Mouse (Mus musculus): Measurements from ENCODE around the gene Pef1.
A peak's percentile ranks its signal among the peaks of the same experiment; 100 is the strongest.

The Pef1 gene

GRCm38 (mm10) chr4:130102111-130102651 is at the start of gene Pef1:
TSS of gene Pef1 (plus strand) at chr4:130102558.
- DNase-seq (ENCODE audit: low spot score), result no peak

- peak; percentile 29 for DNase-seq (ENCODE audit: low spot score)
Measured at GRCm38 (mm10) chr4:130053111-130053510, 49.2 kb upstream of the Pef1 start.

DNA sequence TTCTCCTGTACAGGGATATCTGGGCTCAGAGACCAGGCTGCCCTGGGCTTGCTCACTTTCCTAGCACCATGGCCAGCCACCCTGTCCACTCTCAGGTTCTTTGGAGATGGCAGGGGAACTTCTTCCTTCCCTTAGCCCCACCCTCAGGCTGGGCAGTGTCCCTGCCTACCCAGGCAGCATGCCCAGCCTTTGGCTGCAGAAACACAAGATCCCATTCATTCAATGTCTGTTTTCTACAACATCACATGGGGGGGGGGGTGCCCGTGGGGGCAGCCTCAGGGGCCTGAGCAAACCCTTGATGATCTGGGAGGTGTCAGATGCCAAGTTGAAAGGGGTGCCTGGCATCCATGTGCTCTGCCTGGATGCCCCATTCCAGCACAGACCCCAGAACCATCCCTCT is 47.6 kb upstream of the Pef1 start:
- no peak for DNase-seq (ENCODE audit: low spot score)

DNA sequence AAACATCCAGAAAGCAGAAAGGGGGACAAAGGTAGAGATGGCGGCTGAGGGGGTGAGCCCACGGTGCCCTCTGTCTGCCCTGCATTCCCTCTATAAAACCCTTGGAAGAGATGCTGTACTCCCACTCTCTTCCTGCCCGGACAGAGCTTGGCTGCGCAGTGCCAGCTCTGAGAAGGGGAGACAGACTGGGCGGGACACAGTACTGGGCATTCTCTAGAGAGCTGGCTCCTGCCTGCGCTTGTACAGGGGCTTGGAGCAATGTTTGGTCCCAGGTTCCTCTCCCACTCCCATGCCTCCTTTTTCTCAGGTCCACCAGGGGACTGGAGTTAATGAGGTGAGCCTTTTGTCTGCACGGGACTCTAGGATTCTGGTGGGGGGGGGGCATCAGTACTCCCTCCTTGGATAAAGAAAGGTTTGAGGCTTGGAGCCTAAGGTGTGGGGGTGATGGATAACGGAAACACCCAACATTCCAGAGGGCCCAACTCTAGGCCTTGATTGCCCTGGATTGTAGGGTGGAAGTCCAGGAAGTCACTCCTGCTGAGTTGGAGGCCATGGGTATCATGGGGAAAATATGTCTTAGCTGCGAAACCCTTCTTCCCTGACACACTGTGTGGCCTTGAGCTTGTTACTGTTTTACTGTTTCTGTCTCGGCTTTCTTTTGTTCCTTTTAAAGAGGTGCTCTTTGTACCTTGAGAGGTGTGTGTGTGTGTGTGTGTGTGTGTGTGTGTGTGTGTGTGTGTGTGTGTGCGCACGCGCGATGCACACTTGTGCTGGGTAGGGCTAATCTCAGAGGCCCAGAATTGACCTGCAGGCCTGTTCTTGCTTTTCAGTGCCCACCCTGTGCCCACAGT is 47.0 kb upstream of the Pef1 start:
- no peak for DNase-seq (ENCODE audit: low spot score)

GRCm38 (mm10) chr4:130056011-130056322 is 46.4 kb upstream of the Pef1 start:
- DNase-seq (ENCODE audit: low spot score), result no peak

GRCm38 (mm10) chr4:130056471-130056870 is 45.9 kb upstream of the Pef1 start:
- no peak for DNase-seq (ENCODE audit: low spot score)

DNA sequence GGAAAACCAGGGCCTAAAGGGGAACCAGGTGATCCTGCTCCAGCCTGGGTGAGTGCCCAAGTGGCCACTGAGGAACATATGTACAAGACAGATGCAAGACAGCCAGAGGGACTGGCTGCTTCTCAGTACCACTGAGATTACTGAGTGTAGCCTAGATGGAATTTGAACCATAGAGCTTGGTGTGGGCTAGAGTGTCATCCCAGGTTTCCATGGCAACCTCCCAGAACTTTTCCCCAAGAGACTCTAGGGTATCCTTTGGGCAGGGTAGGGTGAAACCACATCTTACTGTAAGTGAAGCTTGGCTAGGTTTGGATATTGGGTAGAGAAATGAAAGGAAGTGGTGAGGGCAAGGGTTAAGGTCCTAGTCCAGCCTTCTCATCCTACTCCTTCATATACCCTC is 41.4 kb upstream of the Pef1 start:
- DNase-seq (ENCODE audit: low spot score), result no peak

DNA sequence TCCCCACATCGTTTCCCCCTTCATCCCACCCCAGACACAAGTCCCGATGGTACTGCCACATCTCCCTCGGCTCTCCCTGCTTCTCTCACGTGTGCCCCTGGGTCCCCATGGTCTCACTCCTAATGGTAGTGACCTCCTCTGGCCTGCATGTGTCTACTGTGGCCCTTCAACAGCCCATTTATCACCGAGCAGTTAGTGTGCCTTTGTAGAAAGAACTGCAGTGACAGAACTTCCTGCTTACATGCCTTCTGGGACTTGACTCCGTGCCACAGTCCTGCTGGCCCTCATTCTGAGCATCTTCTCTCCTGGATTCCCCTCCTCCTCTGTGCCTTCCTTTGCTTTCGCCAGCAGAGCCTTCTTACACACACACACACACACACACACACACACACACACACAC is 39.2 kb upstream of the Pef1 start:
- DNase-seq (ENCODE audit: low spot score), result no peak

DNA sequence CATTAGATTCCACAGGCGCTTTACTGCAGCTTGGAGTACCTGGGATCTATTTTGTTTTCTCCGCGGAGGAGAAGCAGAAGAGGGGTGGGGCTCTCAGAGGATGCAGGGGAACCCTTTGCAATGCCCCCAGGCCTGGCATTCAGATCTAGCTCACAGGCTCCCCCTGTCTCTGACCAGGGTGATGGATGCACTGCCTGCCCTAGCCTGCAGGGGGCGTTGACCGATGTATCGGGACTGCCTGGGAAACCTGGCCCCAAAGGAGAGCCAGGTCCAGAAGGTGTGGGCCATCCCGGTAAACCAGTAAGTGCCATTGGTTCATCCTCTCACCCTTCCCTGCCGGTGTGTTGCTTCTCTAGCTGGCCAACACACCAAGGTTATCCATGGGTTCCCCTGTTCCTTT is 35.5 kb upstream of the Pef1 start:
- no peak for DNase-seq (ENCODE audit: low spot score)

- no peak for DNase-seq (ENCODE audit: low spot score)
Measured at GRCm38 (mm10) chr4:130070523-130070922, 31.8 kb upstream of the Pef1 start.

DNA sequence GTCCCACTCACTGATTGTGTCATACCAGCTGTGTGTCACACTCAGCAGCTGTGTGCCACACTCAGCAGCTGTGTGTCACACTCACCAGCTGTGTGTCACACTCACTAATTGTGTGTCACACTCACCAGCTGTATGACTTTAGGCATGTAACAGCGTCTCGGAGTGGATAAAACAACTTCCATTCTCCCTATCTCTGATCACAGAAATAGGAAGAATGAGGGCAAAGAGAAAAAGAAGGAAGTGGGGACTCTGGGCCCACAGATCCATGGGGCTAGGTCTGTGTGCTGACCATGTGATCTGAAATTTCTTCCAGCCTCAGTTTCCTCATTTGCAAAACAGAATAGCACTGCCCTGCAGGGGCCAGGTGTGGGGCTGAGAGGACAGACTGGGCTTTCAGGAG is 30.6 kb upstream of the Pef1 start:
- no peak for DNase-seq (ENCODE audit: low spot score)

GRCm38 (mm10) chr4:130073367-130073766 is 29.0 kb upstream of the Pef1 start:
- DNase-seq (ENCODE audit: low spot score), result no peak

- no peak for DNase-seq (ENCODE audit: low spot score)
Measured at GRCm38 (mm10) chr4:130074761-130075515, 27.4 kb upstream of the Pef1 start.

DNA sequence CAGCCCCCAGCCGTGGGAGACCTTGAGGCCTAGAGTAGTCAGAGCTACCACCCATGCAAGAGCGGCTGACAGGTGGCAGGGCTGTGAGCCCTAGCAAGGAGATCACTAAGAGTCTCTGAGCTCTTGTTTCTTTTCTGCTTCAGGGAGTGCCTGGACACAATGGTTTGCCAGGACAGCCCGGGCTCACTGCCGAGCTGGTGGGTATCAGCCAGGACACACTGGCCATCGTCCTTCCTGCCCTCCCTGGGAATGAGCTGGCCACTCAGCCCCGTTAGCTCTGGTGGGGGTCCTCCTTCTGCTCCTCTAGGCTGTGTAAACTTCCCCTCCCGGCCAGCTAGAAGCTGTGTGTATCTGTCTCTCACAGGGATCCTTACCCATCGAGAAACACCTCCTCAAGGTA is 25.5 kb upstream of the Pef1 start:
- DNase-seq (ENCODE audit: low spot score), result no peak

- no peak for DNase-seq (ENCODE audit: low spot score)
Measured at GRCm38 (mm10) chr4:130078816-130079485, 23.4 kb upstream of the Pef1 start.

GRCm38 (mm10) chr4:130079521-130079920 is 22.8 kb upstream of the Pef1 start:
- DNase-seq (ENCODE audit: low spot score), result no peak

- DNase-seq (ENCODE audit: low spot score), result peak; percentile 76
Measured at GRCm38 (mm10) chr4:130081345-130082190, 20.8 kb upstream of the Pef1 start.

- no peak for DNase-seq (ENCODE audit: low spot score)
Measured at GRCm38 (mm10) chr4:130082211-130082610, 20.1 kb upstream of the Pef1 start.

GRCm38 (mm10) chr4:130084331-130084945 is 17.9 kb upstream of the Pef1 start:
- peak; percentile 58 for DNase-seq (ENCODE audit: low spot score)

GRCm38 (mm10) chr4:130085246-130085820 is 17.0 kb upstream of the Pef1 start:
- no peak for DNase-seq (ENCODE audit: low spot score)

DNA sequence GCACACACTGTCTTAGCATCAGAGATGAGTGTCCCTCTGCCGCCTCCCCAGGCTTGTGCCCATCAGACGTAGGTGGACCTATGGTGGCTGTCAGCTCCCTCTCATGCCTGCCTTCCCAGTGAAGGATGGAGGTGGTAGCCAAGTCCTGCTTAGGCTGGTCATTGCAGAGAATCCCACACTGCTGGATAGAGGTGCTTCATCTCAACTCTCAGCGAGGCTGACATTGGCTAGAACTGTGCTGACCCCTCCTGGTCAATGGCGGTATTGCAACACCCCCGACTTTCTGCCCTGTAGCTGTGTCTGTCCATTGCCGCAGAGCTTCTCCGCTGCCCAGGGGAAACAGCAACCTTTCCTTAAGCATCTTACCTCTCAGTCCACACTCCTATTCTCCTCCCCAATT is 15.1 kb upstream of the Pef1 start:
- DNase-seq (ENCODE audit: low spot score), result peak; percentile 83
